Mouse (Mus musculus) monocyte, adult 5-6 weeks (primary cell): ENCODE measurements around the gene Phyhipl. TPM values are rescaled to one million over a fixed set of nuclear protein-coding genes. Genes with fewer than 3 reads are reported as not detected.
A peak's percentile ranks its signal among the peaks of the same experiment; 100 is the strongest.

Source experiments
- ATAC-seq: fragments of 153-309, 156-312 bp; replicated peaks from 2 replicates; pipeline ENCODE4 v1.8.0; 2017; ENCODE audit warnings: mild to moderate bottlenecking; ENCODE audit not compliant: low TSS enrichment, insufficient number of reproducible peaks, severe bottlenecking, poor library complexity, low FRiP score
- total RNA-seq: library from RNA; stranded (forward); fragments of 200-1000, 200-491, 200-594 nt; gene quantifications from 3 replicates; pipeline ENCODE4 v1.2.3, GENCODE M21; 2017

Phyhipl gene
- total RNA-seq, 1 experiment from 2014 or later, result not detected

DNA sequence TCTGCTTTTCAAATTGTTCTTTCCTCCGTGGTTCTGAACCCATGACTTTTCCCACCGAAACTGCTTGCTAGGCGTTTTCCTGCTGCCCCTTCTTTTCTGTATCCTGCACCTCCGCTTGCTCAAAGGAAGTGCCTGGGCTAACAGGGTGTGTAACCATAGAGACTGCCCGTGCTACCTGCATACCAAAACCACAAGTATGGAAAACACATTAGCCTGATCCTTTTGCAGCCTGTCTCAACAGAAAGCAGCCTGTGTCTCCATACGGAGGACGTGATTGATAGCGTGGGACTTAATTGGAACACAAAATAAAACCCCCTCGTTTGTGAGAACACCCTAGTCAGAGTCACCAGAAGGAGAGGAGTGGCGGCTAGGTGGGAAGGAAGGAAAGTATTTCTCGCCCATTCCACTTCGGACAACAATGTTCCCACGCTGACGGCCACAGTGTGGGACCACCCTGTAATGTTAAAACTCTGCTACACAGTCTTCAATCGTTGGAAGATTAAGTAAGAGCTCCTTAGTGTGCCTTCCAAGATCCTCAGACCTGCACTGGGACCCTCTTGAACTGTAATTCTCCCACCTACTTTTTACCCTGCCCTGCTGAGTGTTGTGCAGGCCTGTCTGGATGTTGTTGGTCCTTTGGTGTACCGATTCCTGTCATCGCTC lies 15.6 kb downstream of the Phyhipl start:
- ATAC-seq, result no peak

DNA sequence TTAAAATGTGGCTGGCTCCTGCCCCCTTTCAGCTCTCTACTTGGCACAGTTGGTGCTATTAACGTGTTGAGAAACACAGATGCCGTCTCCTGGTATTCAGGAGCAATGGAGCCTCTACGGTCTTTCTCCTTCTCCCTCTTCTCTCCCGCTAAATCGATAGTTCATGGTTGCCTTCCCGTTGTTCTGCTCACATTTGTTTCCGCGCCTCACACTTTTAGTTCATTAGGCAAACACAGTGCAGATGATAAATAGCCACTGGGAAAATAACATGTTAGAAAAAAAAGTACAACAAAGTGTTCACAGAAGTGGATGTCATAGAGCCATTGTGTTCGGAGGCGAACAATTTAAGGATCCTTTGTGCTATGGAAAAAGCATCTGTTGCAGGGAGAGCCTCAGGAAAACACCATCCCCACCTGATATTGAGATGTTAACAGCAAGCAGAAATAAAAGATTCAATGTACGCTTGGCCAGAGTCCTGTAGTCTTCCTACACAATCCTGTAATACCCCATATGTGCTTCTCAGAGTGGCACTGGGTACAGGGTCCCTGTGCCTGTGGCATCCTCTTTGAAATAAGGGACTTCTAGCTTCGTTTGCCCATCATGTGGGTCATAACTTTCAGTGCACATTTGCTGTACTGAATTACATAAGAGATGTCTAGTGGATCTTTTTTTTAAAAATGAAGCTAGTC lies 18.0 kb downstream of the Phyhipl start:
- no peak for ATAC-seq

DNA sequence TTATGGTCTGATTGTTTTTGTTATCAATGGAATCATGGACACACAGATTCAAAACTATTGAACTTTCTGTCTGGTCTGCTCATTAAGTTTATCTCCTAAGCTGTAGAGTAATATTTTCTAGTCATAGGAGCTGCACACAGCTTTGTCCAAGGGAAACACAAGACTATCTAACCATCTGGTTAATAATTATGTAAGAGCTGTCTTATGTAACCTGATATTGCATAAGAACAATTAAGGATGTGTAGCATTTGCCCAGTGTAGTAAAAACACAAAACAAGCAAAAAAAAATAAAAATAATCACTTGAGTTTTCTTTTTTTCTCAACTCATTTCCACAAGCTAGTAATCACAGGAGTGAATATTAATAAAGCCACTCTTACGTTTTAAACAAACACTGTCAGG lies 20.5 kb downstream of the Phyhipl start:
- no peak for ATAC-seq

DNA sequence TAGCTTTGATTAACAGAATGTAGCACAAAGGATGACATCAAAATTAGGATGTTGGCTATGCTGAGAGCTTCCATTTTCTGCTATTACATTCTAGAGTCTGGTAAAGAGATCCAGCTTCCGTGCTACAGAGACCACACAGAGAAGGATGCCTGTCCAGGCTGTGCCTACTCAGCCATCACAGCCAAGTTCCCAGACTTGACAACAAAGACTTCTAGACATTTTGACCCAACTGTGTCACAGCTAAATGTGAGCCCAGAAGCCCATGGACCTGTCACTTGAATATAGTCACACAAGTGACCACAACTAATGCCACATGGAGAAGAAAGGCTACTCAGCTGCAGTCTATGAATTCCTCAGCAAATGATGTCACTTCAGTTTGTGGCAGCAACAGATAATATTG lies 24.6 kb downstream of the Phyhipl start:
- no peak for ATAC-seq

DNA sequence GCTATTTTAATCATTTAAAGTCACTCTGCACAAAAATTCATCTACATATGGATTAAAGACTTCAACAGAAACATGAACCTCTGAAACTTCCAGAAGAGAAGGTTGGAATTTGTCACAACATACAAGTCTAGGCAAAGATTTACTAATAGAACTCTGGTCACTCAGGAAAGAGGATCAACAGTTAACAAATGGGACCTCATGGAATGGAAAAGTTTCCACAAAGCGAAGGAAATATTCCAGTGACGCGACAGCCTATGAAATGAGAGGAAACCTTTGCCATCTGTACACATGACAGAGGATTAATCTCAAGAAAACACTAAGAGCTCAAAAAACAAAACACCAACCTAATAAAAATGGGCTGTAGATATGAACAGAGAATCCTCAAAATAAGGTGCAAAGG lies 32.3 kb downstream of the Phyhipl start:
- no peak for ATAC-seq

DNA sequence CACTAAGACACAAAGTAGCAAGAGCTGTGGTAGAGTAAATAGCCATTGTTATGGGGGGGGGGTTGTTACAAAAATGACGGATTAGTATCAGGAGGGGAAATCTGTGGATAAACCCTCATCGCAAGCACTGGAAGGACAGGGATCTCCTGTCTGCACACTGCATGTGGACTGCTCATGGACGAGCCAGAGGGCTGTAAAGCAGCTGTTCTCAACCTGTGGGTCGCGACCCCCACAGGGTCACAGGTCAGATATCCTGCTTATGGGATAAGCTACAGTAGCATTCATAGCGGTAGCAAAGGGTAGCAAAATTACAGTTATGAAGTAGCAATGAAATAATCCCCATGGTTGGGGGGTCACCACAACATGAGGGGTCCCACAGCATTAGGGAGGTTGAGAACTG lies 39.4 kb downstream of the Phyhipl start:
- 0 out of 2 replicates have a peak, but pooled peaks have one; percentile 35 for ATAC-seq

DNA sequence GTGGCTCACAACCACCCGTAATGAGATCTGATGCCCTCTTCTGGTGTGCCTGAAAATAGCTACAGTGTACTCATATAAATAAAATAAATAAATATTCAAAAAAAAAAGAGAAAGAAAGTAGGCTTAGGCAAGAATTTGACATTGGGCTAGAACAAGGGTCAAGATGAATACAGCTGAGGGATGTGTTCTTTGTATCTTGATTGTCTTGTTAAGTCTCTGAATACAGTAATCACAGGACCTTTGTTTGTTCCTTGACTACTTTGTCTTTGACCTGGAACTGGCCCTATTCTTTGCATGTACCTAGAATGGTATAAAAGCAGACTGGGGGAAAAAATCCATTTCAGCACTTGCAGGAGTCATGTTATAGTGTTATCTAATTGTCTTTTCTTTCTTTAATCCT lies 44.1 kb downstream of the Phyhipl start:
- ATAC-seq, result no peak

DNA sequence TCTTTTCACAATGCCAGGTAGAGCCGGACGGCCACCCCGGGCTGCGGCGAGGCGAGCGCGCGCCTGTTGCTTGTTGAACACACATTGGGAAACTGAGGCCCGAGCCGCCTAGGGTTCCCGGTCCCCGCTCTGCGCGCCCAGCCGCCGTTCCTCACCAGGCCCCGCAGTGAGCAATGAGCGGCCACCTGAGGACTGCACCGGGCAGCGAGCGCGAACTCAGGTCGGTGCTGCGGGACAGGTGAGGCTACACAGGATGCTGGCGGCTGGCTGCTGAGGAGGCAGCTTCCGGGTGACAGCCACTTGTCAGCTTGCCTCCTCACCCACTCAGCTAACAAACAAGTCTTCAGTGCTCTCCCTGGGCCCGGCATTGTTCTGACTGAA lies 55.9 kb downstream of the Phyhipl start:
- ATAC-seq, result no peak

DNA sequence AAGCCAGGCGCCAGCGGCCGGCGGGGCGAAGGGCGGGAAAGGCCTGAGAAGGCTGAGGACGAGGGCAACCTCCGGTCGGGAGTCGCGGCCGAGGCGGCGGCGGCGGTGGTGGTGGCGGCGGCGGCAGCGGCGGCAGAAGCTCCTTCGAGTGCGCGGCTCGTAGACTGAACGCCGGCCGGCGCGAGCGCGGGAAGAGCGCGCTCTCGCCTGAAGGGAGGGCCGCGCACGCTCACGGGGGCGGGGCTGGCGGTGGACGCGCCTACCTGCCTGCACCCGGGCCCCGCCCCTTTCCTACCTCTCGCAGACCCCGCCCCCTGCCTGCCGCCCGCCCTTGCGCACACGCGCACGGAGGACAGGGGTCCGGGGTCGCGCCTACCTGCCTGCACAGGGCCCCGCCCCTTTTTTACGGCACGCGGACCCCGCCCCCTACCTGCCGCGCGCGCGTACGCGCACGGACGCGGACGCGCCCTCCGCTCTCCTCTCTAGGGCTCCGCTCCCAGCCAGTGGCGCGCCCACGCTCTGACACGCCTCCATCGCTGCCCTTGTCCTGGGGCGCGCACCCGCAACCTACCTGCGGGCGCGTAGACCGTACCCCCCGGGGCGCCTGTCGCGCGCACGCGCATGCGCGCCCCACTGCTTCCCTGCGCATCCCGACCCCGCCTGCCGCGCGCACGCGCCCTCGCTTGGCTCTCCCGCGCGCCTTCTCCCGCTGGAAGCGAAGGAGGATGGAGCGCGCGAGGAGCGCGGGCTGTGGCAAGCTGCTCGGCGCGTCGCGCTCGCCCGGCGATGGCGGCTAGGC lies 56.4 kb downstream of the Phyhipl start:
- no peak for ATAC-seq

DNA sequence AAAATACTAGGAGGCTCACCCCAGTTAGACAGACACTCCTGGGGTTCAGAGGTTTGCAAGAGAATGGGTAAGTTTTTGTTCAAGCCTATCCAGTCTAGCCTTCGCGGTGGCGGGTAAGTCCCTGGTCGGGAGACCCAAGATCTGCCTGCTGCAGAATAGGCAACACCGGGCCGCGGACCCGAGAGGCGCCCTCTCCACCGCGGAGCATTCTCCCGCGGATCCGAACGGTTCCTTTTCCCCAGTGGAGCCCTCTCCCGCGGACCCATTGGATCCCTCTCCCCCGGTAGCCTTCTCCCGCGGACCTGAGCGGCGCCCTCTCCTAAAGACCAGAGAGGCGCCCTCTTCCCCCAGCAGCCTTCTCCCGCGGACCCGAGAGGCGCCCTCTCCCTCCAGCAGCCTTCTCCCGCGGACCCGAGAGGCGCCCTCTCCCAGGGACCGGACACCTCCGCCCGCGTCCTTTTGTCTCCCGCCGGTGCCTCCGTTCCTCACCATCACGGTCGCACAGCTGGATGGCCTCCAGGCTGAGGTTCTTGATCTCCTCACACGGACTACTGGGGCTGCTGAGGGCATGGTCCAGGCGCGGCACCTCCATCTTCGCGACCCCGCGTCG lies 57.1 kb downstream of the Phyhipl start:
- no peak for ATAC-seq

DNA sequence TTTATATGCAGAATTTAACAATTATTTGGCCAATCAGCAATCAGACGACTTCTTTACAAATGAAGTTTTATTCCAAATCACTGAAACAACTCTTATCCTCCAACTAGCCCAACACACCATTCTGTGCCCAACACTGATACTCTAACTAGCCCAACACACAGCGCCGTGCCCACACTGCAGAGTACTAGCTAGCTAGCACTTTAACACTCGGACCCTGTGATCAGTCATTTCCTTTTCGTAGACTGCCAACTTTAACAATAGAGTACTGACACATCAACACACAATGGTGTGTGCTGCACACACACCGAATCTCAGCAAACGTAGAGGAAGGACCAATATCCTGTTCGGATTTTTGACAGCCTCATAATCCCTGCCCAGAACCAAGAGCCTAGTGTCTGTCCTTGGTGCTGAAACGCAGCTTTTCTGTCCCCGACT lies 57.7 kb downstream of the Phyhipl start:
- ATAC-seq, result no peak

DNA sequence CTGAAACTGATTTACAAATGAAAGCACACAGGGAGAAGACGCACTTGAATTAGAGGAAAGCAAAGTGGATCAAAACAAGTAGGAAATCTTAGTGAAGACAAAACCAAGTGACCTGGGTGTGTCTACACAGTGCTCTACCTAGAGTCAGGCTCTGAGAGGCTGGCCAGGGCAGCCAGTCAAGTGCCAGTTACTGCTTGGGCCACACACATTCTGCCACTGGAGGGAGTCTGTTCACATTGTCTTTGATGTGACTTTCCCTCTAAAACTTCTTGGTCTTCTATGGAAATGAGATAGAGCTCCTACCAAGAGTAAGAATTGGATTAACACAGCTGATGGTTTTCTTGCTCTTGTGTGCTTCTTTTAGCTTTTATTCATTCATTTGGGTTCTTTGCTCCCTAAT lies 61.8 kb downstream of the Phyhipl start:
- ATAC-seq, result no peak

DNA sequence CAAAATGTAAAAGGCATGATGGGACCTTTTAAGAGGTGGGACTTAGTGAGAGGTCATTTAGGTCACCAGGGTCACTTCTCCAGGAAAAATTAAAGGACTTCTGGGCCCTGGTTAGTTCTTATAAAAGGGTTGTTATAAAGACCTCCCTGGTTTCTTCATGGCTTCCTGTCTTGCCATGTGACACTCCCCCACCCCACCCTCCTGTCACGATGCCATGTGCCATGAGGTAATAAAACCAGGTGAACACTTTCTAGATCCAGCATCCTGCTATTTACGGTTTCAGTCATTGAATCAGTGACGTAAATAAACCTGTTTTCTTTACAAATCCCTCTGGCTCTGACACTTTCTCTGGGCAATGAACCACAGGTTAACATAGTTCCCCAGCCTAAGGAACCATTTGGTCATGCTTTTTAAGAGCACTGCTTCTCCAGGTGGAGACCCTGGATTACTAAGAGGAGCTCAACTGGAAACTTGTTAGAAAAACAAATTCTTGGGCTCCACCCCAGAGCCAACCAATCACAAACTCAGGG lies 68.8 kb downstream of the Phyhipl start:
- no peak for ATAC-seq

DNA sequence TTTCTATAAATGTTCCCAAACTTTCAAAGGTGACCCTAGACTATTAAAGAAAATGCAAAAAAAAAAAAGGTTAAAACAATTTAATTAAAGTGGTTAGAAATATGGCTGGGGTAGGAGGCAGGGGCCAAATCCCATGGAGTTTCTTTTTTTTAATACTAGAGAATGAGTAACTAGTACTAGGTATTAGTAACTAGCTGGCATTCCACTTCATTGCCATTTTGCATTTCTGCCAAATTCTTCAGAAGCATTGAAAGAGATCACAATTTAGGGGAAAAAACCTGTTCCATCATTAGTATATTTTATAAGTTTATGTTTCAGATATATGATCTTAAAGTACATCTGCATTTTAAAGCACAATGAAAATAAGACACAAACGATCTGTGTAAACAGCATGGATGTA lies 71.6 kb downstream of the Phyhipl start:
- ATAC-seq, result no peak

DNA sequence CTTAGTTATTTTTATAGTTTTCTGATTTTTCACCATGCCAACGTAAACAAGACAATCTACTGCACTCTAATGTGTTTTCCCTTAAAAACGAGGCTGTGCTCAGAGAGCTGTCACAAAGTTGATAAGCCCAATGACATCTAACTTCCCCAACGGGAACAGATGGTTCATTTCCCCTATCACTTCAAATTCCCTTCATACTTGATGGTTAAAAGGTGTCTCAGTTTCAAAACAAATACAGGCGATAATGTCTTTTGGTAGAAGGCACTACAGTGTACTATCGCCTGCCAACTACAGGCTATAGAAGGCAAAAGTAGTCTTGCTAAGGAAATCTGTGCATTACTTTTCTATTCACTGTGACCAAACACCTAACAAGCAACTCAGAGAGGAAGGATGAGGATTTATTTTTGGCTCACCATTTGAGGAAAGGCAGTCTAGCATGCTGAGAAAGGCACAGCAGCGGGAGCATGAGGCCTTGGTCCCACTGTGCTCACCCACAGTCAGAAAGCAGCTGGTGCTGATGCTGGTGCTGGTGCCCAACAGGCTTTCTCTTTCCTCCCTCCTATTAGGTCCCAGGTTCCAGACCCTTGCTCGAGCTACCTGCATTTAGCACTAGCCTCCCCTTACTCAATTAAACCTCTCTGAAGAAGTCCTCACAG lies 74.1 kb downstream of the Phyhipl start:
- no peak for ATAC-seq

DNA sequence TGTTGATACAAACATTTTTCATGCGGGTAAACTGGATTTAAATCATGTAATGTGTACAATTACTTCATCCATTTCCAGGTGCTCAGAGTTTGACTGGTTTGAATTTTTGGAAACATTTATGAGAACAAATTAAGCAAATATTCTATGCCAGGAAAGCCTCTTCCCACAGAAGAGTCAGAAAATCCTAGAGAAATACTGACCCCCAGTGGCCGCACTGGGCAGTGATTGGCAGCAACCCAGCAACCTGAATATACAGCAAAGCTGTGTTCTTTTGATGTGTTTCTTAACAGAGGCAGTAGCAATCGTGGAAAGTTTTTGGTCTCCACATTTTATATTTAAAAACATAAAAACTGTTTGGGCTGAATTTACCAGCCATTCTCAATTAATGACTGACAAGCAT lies 92.1 kb downstream of the Phyhipl start:
- no peak for ATAC-seq

DNA sequence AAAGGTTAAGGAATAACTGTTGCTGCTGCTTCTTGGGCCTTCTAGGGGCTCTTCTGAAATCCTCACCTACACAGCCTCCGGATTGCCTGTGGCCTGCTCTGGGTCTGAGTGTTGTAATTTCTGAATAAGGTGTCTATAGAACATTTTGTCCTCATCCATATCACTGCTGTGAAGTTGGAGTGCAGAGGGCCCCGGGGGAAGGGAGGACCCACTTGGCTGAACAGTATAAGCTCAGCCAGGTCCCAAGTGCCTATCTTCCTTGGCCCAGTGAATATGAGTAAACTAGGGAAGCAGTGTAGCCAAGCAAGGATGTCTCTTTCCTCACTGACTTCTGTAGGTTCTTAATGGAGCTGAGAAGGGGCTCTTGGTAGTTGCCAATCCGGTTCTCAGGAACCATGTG lies 103.2 kb downstream of the Phyhipl start:
- ATAC-seq, result no peak

DNA sequence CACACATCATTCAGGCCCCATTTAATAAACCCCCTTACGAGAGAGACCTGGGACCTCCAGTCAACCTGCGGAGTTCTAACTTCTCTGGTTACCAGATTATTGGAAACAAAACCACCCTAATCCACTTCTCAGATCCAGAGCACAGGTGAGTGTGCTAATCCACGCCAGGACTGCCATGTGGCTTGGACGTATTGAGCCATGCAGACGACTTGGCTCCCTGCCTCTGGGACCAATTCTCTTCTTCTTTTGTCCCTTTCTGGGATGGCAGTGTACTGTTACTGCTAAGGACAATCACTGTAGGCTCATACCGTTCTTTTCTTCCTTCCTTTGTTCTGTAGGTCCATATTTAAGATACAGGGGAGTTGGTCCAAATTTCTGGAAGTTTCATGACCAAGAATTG lies 112.9 kb downstream of the Phyhipl start:
- ATAC-seq, result no peak
